Mouse (Mus musculus) embryonic fibroblast, embryonic 13.5 days (primary cell): ENCODE results near the gene Efna4.

Source experiments
- CTCF ChIP-seq: IDR thresholded peaks from 2 replicates; pipeline ENCODE4 v1.5.1; 2011; ENCODE audit warnings: mild to moderate bottlenecking, control low read depth, low read length, moderate library complexity, borderline replicate concordance; ENCODE audit not compliant: insufficient read depth
- POLR2A ChIP-seq: IDR thresholded peaks from 2 replicates; pipeline ENCODE4 v1.6.1; 2011; ENCODE audit warnings: low read depth, mild to moderate bottlenecking, control low read depth, low read length, moderate library complexity

DNA sequence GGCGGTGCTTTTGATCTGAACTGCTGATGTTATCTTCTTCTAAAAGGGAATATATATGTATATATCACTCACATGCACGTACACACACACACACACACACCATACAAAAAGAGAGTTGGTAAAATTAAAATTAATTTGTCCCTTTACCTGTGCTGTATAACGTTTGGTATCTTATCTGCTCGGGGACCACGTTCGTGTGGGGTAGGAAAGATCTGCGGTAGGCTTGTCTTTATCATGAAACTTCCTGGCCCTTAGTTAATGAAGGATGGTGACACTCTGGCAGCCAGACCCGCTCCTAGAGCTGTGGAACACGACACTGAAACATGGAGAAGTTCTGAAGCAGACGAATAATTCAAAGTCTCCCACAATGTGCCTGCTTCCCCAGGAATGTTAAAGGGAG lies 46.0 kb downstream of the Efna4 start:
- TF ChIP-seq CTCF (no peak), POLR2A (no peak)
